Mouse (Mus musculus): ENCODE data around the gene Myl6.

Gene Myl6

DNA sequence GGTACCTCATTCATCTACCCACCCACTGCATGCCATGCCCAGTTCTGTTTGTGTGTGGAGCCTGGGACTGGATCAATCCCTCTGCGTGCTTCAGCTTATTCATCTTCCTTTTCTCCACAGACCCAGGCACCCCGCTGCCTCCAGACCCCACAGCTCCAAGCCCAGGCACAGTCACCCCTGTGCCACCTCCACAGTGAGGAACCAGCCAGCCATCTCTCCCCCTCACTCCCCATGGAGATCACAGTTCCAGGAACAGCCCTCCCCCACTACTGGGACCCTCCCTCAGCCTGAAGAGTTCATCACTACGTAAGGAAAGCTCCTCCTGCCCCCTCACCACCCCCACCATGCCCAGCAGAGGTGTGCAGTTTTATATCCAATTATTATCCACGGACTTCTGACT lies 5.2 kb downstream of the Myl6 start:
- no peak for DNase-seq

- DNase-seq, result no peak
These were observed 5.9 kb downstream of the Myl6 start for GRCm38 (mm10) chr10:128487861-128488712.

- no peak for DNase-seq
These were observed 7.6 kb downstream of the Myl6 start for GRCm38 (mm10) chr10:128486370-128486769.

DNA sequence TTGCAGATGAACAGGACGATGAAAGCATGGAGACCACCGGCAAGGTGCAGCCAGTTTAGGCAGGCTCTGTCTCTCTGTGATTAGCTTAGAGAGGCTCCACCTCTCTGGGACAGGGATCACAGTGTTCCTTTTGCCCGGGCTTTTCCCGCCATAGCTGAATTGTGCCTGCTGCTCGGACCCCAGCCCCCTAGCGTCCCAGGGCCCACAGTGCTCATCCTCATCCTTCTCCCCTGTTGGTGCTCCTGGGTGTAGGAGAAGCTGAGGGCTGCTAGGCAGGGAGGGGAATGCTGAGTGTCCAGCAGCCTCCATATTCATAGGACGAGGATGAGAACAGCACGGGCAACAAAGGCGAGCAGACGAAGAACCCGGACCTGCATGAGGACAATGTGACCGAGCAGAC lies 19.6 kb downstream of the Myl6 start:
- DNase-seq, result no peak

DNA sequence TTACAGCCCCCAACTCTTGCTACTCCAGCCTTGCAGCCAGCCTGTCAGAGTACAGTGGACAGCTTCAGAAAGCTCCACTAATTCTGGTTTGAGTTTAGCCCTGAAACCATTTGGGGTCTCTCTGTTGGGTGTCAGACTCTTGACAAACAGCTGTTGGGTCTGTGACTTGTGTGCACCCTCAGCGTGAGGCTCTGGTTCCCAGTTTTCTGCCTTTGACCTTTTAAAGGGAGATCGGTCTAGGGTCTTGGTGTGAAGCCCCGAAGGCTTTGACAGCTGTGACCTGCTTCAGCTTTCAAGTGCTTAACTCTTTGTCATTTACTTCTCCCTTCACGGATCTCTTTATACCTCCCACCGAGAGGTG lies 33.7 kb downstream of the Myl6 start:
- no peak for DNase-seq

DNA sequence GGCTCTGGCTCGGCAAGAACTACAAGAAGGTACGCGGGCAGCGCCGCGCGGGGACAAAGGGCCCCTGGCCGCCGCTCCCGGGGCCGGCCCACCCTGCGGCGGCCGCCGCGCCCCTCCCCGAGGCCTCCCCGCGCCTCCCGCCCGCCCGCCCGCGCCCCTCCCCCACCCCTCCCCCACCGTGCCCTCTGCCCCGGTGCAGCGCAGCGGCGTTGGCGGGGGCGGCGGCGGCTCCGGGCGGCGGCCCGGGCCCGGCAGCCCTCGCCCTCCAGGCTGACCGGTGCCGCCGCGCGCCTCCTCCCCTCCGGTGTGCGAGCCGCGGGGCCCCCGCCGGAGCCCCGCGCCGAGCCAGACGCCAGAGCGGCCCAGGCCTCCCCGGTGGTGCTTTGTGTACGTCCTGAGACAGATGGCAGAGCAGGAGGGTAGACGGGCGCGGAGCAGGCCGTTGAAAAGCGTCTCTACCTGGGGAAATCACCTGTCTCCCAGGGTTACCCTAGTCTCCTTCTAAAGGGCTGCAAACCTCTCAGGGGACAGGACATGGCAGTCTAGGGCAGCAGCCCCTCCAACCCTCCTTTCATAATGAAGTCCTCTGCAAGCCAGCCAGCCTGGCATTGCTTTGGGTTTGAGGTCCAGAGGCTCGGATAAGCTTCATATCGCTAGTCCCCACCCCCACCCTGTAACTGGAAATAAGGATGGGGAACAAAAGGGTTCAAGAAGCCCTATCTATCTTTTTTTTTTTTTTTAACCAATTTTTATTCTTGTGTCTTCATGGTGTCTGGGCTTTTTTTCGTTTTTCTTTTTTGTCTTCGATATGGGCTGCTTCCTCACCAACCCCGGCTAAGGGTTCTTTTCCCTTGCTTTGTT lies 34.3 kb downstream of the Myl6 start:
- DNase-seq, result peak; percentile 53 to 54

DNA sequence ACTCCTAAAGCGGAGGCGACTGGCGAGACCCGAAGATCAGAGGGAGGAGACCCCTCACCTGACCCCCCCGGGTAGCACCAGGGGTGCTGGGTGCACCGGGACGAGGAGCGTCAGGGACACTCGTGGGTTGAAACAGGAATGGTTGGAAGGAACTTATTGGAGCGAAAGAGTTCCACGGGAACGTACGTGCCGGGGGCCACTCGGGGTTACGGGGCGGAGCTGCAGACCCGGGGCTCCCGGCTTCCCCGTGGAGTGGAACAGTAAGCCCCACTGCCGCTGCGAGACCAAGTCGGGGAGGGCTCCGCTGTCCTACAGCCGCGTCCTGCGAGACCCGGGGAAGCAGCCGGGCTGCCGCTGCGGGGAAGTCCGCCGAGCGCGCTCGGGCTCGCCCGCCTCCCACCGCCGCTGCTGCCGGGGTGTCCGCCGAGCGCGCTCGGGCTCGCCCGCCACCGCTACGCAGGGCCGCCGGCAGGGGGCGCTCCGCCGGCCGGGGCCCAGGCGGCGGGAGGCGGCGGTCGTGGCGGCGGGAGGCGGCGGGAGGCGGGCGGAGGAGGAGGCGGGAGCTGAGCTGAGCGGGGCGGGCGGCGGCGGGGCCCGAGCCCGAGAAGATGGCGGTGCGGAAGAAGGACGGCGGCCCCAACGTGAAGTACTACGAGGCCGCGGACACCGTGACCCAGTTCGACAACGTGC lies 35.1 kb downstream of the Myl6 start, which contains the start of gene Smarcc2:
Gene Smarcc2, plus strand, starts transcription at position 530 of the 690 bp plus-strand sequence.
- DNase-seq, result peak; percentile 83 to 88

DNA sequence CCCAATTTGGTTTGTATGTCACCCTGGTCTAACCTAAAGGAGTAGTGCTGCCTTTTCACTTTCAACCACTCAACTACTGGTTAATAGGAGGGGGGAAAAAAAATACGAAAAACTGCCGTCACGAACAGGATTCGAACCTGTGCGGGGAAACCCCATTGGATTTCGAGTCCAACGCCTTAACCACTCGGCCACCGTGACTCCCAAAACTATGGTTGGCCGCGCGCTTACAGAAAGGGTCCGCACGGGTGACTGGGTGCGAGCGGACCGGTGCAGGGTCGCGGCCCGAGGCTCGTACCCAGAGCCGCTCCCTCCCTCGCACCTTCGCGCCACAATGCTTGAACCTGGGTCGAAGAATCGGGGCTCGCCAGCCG lies 35.6 kb downstream of the Myl6 start:
- peak; percentile 86 to 87 for DNase-seq

DNA sequence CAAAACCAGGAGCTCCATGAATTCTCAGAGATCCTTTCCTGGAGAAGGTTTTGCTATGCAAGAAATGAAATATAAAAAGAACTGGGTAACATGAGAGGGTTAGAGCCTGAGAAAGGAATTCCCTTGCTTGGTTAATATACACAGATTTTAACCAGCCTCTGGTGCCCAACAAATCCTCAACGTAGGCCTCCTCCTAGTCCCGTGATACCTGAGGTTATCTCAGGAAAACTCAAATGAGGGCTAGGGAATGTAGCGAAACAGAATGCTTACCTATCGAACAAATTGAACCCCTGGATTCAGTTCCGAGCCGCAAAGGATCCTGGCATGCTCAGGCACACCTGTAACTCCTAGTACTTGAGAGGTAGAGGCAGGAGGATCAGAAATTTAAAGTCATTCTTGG lies 36.3 kb downstream of the Myl6 start:
- DNase-seq, result no peak

DNA sequence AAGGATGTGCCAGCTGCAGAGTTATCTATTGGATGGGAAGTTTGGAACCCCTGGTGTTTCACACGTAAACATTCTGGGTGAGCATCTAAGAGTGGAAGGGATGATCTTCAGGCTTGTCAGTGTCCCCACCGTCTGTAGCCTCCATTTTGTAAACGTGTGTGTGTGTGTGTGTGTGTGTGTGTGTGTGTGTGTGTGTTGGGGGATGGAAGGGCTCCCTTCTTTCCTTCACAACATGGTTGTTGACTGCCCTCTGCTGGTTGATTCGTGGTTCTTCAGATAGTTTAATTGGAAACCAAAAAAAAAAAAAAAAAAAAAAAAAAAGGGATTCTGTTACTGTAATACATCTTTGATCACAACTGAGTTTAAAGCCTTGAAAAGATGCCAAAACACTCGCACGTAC lies 38.7 kb downstream of the Myl6 start:
- peak; percentile 84 to 86 for DNase-seq

- DNase-seq, result no peak
These were observed 39.5 kb downstream of the Myl6 start for GRCm38 (mm10) chr10:128454471-128454870.

GRCm38 (mm10) chr10:128451014-128451413 lies 42.9 kb downstream of the Myl6 start:
- no peak for DNase-seq

DNA sequence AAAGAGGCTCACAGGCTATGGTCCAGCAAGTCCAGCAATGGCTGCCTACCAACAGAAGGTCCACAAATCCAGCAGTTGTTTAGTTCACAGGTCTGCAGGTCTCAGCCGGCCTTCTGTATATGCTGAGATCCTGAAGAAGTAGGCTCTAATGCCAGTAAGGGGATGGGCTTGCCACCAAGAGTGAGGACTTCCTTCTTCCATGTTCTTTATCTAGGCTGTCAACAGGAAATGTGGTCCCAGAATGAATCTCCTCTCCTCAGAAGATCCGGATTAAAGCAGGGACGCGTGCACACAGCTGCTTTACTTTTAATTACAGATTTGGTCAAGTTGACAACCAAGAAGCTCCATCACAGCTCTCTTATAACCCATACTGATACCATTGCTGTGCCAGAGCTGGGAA lies 48.5 kb downstream of the Myl6 start:
- DNase-seq, result no peak

DNA sequence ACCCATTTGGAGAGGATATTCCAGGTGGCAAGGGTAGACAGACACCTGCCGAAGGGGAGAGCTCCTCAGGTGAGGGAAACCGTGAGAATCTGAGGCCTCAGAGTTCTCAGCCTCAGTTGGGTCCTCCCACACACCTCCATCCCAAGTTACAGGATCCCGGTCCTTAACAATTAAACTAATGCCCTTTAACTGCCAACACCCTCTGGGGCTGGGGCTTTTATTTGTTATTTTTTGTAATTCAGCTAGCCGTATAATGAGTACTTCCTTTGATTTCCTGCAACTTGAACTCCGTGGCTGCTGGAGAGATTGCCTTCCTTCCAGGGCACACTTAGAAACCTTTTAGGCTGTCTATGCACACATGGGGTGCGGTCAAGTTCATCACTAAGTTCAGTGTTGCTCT lies 49.6 kb downstream of the Myl6 start:
- DNase-seq, result no peak

DNA sequence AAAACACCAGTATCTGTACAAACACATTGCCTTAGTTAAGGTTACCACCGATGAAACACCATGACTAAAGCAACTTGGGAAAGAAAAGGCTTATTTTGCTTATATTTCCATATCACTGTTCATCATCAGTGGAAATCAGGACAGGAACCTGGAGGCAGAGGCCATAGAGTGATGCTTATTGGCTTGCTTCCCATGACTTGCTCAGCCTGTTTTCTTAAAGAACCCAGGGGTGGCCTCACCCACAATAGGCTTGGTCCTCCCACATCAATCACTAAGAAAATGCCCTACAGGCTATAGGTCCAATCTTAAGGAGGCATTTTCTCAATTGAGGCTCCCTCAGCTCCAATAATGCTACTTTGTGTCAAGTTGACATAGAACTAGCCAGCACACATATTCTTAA lies 51.2 kb downstream of the Myl6 start:
- no peak for DNase-seq

GRCm38 (mm10) chr10:128441324-128442119 lies 52.4 kb downstream of the Myl6 start:
- DNase-seq, result no peak
